Mouse (Mus musculus) brain, embryonic 18.5 days (tissue): ENCODE results near the gene Map3k1.

Experiments used
- DNase-seq: peaks from one replicate; pipeline ENCODE4 v3.0.0-alpha.2; 2012; ENCODE audit warnings: low read depth, low spot score

The Map3k1 gene

DNA sequence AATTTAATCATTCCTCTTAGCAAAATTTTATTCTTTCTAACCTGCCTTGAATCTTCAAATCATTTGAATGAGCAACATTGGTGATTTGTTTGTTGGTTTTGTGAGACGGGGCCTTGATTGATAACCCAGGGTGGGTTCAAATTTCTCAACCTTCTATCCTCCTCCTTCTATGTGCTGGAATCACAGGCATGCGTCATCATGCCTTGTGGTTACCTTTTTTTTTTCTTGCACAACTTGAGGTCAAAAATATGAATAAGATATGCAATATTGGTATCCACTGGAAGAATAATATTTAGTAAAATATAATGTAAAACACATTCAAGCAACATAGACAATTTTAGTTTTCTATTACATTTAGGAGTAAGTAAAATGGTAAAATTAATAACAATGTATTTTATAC lies 3.9 kb upstream of the Map3k1 start:
- no peak for DNase-seq

DNA sequence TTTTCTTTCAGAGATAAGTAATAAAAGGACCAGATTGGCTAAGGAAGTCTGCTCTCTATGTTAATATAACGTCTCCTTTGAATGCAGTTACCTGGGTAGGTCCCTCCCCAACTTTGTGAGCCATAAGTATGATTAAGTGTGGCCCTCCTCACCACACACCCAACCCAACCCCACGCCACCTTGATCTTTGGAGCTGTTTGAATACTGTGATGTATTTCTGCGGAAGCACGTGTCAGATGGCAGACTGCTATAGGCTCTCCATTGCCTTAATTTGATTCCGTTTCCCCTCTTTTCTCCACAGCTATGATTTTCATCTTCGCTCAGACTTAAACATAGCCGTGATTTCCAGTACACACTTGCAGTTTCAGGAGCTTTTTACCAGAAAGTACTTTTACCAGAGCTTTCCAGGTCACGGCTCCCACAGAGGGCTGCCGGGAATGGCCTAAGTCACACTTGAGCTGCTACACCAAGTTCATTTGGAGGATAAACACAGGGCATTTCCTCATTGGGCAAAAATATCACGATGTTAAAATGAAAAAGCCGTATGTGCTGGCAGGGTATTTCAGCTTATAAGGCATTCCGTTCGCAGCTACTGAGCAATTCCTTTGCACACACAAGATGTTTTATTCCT lies 2.3 kb upstream of the Map3k1 start:
- DNase-seq: no peak

DNA sequence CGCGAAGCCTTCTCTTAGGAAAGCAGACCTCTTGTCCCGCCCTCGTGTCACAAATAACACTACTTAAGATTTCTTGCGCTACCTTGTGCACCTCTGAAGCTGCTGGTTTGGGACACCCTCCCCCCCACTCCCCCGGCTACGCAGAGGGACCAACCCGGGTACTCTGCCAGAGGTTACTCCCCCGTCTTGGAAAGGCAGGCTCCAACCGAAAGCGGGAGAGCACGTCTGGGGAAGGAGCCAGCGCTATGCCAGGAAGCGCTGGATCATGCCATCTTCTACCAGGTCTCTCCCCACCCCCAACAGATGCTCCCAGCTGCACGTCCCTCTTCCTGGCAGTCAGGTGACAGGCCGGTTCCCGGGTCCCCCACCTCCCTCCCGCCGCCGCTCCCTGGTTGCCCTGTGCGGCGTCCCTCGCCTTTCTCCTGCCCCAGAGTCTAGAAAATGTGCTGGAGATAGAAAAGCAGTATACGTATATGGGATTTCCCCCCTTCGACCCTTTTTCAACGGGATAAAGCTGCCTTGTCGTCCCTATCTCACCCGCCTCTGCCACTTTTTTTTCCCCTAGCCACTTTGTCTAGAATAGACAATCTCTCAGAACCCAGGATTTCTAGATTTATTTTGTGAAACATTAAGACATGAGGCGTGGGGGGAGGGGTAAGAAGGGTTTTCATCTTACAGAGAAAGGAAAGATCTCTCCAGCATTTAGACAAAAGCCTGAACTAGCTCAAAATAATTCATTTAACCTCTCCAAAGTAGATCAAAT lies 854 bp upstream of the Map3k1 start:
- no peak for DNase-seq

DNA sequence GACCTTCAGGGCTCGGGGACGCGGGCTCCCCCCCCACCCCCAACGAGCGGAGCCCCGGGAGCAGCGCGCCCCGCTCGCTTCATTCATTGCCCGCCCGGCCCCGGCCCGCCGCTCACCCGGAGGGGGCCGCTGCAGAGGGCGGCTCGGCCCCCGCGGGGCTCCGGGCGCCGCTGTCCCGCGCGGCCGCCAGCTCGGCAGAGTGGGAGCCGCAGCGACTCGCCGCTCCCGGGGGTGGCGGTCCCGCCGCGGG lies 481 bp downstream of the Map3k1 start:
- DNase-seq: no peak

DNA sequence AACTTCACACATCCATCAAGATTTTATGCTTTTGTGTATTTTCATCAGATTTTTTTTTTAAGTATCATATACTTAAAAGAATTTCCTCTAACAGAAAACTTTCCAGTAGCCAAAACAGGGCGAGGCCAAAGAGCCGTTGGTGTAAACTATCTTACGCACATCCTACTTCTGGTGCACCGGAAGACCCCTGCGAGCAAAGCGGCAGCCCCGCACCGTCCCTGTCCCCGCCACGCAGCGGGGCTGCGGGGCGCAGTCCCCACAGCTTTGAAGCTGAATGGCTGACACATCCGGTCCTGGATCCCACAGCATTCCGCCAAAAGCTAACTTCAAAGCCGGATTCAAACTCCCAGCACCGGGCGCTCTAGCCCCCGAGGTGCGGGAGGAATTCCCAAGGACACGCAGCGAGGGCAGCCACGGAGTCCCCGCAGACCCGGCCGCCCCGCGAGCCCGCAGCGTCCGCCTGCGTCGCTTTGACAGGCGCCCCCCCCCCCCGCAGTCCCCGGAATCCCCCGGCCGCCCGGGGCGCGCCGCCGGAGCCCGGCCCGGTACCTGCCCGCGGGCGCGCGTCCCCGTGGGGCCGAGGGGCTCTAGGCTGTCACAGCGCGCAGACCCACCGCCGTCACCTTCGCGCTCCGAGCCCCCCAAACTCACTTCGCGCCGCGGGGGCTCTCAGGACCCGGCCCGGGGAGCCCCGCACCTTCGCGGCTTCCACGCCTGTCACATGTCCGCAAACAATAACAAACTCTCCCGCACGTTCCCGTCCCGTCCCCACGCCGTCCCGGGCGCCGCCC lies 1.0 kb downstream of the Map3k1 start:
- DNase-seq: no peak

DNA sequence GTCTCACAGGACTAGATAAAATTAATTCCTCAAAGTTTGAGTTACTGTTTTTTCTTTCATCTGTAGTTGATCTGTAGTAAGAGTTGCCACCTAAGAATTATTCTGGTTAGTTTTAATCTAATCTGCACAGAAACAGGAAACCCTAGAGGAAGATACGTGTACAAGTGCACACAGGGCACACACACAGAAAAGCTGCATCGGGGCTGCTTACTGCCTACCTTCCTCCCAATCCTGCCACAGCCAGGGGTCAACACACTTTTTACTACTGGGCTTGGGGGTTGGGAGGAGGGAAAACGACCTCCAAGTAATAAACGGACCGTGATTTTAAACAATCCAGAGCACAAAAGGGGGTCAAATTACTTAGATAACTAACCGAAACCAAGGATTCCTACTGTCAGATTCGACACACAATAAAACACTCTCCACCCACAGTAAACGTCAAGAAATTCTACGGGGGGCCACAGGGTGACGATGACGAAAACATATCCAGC lies 1.6 kb downstream of the Map3k1 start:
- DNase-seq: no peak

DNA sequence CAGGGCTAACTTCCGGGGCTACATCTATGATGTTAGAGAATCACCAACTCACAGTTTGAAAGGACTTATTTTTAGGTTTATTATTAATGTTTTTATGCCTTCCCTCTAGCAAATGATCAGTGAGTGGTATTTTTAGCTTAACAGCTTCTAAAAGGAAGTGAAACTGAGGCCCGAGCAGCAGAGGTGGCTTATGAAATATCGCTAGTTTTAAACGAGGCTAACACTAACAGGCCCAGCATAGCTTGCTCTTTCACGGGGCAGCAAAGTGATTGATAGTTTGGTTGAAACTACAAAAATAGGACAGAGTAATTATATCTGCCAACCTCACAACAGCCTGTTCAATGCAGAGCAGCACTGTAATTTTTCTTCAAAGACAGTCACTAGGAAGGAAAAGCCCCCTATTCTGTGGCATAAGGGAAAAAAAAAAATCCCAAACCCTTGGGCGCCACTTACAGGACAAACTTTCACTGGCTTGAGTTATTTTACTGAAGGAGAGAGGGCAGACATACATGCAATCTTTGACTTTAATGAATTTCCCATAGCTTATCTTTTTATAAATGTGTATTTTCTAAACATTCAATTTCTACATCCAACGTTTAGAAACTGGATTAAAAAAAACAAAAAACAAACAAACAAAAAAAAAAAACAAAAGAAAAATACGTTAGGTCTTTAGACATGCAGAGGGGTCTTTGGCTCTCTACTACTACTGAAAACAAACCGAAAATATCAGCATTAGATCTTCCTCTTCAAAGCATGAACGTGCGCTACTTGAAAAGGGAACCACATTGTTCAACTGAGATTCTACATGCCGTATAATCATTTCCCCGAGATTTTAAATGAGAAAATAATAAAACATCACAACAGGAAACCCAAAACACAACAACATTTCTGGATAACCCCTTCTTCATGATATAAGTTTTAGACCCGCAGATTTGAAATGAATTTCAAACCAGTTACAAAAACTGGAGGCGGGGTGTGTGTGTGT lies 2.8 kb downstream of the Map3k1 start:
- no peak for DNase-seq

DNA sequence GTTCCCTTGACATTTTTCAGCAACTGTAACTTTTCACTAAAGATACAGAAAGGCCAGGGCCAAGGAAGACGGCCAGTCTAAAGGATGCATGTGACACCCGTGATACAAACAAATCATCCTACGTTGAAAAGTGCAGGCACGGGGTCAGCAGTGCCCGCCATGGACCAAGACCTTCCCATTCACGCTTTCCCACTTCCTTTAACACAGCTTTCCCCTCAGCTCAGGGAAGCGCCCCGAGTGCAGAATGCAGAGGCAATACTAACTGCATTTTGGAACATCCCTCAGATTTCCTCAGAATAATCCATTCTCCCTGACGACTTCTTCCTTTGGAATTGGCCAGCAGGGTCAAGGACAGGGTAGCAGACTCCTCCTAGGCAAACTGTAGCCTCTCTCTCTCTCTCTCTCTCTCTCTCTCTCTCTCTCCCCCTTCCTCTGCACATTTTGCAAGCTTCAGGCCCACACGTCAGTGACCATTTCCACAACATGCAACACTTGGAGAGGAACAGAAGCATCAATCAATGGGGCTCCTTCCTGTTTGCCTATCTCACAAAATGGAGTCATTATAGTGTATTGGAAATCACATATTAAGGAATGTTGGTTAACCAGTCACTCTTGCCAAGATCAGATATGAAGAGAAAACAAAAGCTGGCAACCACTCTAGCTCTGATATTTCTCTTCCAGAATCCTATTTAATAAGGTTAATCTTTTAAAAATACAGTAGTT lies 3.7 kb downstream of the Map3k1 start:
- DNase-seq: no peak

DNA sequence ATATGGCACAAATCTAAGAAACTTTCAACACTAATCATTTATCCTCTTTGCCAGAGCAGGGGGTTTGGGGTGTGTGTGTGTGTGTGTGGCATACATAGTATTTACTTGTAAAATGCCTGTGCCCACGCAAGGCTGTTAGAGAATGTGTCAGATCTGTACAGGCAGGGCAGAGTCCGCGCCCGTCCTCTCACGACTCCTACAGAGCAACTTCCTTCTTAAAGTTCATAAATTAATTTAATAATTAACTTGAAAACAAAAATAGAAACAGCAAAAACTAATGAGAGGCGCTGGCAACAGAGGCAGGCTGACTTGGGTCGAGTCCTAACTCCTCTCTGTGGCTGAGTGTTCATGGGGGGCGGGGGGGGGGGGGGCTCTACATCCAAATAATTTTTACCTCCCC lies 4.6 kb downstream of the Map3k1 start:
- no peak for DNase-seq

DNA sequence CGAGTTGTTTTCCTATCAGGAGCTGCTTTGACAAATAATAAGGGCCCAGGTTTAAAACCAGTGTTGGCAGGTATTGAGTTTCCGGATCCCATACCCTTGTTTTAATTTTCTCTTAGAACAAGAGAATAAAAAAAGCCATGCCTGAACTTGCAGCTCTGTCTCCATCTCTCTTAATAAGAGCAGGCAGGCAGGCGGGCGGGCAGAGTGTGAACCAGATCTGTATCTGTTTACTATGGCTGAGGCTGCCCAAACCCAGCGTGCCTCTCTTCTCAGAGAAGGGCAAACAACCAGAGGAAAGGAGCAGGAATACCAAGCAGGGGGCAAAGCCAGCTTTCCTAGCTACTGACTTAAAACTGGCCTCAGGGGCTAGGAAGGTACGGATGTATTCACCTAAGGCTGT lies 5.3 kb downstream of the Map3k1 start:
- DNase-seq: no peak

DNA sequence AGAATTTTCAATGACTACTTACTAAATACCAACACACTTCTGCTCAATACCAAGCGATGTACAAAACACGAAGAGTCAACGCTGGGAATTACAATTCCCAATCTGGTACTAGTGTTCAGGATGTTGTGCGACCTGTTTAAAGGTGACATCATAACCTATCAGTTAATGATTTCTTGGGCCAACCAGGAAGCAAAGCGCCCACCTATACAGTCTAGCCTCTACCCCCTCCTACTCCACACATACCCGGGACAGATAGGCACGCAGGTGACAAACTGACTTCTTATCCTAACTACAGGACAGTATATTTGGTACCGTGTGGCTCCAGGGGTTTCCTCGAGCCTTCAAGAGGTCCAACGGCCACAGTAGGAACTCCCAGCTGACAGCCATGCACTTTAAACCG lies 5.9 kb downstream of the Map3k1 start:
- no peak for DNase-seq

DNA sequence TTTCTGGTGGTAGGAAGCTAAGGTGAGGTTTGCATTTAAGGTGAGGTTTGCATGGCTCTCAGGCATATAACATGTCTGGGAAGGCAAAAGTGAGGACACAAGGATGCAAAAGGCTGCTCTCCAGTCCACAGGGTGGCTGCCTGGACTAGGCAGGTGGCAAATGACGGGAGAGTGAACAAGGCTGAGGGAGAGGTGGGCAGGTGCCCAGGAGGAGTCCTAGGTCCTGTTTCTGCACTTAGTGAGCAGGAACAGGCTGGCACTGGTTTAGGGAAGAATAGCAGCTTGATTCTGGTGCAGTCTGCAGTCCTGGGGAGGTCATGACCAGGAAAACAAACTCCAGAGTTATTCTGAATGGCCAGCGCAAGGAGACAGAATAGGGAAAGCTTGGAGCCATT lies 6.5 kb downstream of the Map3k1 start:
- DNase-seq: no peak

DNA sequence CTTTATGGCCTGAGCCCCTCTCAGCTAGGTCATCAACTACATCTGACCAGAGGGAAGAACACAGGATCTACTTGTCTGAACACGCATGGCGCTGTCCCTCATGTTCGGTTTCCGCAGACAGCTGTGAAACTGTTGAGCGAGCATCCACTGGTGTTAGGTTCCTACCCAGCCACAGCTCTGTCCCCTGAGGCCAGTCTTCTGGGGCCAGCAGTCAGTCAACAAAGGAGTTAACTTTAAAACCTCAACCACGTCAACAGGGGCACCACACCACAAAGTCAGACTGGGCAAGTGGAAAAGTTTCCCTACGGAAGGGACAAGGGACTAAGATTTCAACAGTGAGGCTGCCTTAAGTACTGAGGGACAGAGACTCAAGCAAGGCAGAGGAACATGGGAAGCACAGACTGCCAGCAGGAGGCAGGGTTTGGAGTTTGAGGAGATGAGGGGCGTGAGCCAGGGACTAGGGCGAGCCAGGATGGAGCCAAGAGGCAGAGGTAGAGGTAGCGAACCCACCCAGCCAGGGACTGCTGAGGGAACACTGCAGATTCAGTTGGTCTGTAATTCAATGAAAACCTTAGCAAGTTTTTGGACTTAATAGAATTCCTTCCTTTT lies 7.0 kb downstream of the Map3k1 start:
- DNase-seq: no peak

DNA sequence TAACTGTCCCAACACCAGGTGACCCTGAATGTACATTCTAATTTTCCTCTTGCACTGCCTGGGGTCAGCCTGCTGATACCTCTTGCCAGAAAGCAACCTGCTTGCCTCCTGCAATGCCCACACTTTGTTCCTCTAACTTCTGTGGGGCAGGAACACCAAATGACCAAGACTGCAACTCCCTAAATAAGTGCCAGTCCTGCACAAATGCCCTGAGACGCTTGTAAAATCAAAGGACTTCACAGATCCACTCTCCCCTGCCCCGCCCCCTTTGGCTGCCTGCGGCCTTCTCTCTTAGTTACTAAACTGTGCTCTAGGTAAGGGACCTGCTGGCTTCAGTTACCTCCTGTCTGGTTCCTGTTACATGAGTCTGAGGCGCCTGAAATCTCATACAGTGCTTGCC lies 7.9 kb downstream of the Map3k1 start:
- DNase-seq: no peak

DNA sequence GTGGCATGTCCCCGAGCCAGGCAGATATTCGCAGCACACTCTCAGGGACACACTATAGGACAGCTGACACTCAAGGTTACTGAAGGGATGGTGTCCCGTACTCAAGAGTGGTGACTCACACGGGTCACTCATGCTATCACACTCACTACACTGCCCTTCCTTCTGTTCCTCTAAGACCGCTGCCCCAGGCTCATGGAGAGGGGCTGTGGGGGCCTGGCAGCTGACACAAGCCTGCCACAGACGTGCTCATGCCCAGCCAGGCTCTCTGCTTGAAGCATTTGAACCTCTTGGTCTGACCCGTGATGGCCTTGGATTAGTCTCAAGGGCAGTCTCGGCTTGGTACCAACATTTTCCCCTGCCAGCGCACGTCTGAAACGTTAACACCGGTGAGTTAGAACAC lies 10.7 kb downstream of the Map3k1 start:
- no peak for DNase-seq

DNA sequence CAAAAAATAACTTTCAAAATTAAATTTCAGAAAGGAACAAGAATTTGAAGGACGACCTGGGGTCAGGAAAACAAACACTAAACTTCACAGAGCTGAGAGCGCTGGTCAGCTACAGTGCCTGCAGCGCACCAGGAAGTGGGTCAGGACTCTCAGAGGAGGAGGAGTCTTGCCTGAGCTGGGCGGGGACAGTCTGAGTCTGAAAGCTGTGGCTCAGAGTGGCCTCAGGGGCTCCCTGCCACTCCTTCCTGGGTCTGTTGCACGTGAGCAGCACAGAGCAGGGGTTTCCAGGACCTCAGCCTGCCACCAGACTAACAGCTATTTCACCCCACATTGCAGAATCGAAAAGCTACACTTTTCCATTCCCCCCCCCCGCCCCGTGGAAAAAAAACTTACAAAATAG lies 11.8 kb downstream of the Map3k1 start:
- no peak for DNase-seq

DNA sequence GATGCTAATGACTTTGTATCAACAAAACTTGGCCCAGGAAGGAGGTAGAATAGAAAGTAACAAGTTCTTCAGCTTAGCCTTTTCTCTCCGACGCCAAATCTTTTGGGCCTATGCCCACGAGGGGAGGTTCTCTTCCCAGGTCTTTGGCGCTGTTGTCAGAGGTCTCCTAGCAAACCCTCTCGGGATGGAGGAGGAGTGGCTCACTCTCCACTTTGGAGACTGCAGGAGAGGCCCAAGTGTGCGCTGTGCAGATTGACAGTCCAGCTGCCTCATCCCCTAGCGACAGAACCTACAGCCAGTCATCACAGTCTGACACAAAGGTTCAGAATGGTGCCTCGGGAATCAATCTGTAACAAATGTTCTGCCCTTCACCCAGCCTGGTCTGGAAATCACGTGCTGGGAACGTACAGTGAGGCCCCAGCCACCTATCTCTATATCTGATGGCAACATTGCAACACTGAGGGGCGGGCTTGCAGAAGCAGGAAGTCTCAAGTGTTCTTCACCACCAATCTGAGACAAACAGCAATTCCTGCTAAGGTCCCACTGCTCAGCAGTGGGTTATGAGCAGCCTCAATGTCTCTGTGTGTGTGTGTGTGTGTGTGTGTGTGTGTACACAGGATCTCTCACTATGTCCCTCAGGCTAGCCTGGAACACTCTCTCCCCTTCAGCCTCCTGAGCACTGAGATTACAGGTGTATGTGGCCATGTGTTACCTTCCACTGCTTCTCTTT lies 12.4 kb downstream of the Map3k1 start:
- no peak for DNase-seq

DNA sequence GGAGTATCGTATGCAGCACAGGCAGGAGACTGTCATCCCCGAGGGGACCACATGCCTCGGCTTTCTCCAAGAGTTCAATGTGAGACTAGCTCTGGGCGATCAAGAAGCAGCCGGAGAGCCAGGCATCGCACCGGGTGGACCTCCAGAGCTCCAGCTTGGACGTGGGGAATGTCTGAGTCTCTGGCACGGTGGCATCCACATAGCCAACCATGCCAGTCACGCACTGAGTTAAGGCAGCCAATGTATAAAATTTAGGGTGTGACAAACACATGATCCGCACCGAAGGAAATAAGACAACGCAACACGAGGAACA lies 15.9 kb downstream of the Map3k1 start:
- no peak for DNase-seq

DNA sequence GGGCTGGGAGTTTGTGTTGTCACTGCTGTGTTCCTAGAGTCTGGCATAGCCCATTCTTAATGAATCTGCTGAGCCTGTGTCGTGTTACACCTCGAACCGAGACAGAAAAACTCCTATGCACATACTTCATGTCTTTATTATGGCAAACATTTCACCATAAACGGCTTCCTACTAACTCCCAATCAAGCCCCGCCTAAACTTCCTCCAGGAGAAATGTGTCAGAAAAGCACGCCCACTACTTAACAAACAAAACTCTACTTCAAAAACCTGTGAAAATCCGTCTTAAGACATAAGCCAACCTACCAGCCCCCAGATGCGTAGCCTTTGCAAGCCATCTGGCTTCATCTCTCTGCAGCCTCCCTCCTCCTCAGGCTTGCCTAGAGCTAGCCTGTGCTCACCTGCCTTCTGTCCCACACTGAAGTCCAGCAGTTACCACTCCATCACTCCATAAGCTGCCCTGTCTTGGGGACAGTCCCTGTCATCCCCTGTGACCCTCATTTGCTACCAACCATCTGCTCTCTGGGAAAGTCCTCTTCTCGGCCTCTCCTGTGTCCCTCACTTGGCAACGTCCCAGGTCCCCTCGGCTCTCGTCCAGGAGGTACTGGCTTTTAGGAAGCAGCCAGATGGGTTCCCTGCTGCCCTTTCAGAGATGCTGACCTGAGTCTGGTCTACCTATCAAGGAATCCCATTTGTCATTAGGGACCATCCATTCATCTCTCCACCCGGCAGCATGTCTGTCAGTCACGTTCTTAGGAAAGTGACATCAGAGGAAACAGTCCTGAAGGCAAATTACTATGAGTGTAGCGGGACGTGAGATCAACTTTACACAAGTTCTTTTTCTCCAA lies 16.4 kb downstream of the Map3k1 start:
- no peak for DNase-seq
